Comparison of ENCODE assay signal across 11 mouse cellular contexts in the genomic region with DNA sequence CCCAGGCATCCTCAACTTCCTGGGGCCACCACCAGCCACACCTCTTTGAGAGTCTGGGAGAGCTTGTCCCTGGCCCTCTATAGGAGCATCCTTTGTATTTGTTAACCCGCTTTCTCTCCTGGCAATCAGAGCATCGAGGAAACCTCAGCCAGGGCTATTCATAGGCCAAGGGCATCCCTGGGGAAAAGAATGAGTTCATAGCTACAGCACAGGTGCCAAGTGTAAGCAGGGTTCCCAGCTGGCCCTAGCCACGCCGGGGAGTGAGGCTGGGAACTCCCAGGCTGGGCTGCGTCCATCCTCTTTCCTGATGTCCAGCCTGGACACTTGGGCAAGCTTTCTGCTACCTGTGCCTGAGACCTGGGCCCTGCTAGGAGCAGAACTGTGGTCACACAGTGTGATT.
DNase-seq lines count a peak whose midpoint lies in the region; ATAC-seq lines count a peak whose summit lies in the region.
"Had no signal": no experiment of that assay in that cellular context is flagged by ENCODE, and none has a peak within 500 bp of the region (broad histone marks: within the 10 kb centered on the region; RNA-seq: fewer than 3 reads in every experiment).

No protein-coding gene starts in this region.

- no peaks in the 10 kb centered on the region for H3K9me3 ChIP-seq in heart, embryonic 11.5 days (replicated peaks; ENCODE audit: control insufficient read depth, low read length)
- H3K9me3 ChIP-seq: forebrain, embryonic 13.5 days; lung, embryonic 15.5 days had no signal

- no peak overlapping the region for H3K4me3 ChIP-seq in heart, embryonic 11.5 days (ENCODE audit: low read depth, low read length)
- H3K4me3 ChIP-seq: forebrain, embryonic 13.5 days; lung, embryonic 15.5 days had no signal

- WGBS in heart, embryonic 11.5 days (ENCODE audit: insufficient replicate concordance) = 73% methylated on average over 5 of the region's 5 CpGs

- H3K27ac ChIP-seq in heart, embryonic 11.5 days (ENCODE audit: low read depth, low read length) = no peak overlapping the region
- H3K27ac ChIP-seq: forebrain, embryonic 13.5 days; lung, embryonic 15.5 days had no signal

- H3K4me2 ChIP-seq in heart, embryonic 11.5 days = no peak overlapping the region
- H3K4me2 ChIP-seq: forebrain, embryonic 13.5 days; lung, embryonic 15.5 days had no signal

- no peak overlapping the region for H3K9ac ChIP-seq in heart, embryonic 11.5 days (ENCODE audit: low read depth, low read length)
- H3K9ac ChIP-seq: forebrain, embryonic 13.5 days; lung, embryonic 15.5 days had no signal

- H3K36me3 ChIP-seq in heart, embryonic 11.5 days (ENCODE audit: control insufficient read depth, insufficient read depth, low read length) = no peaks in the 10 kb centered on the region
- H3K36me3 ChIP-seq: lung, embryonic 15.5 days had no signal

- ATAC-seq in heart, embryonic 11.5 days (replicated peaks; ENCODE audit: insufficient number of reproducible peaks, low FRiP score, low TSS enrichment) = no peak
- ATAC-seq: forebrain, embryonic 13.5 days had no signal

- DNase-seq in heart, adult 18-20 months = peak; percentile 51 to 61
- DNase-seq in 3T3-L1 (ENCODE audit: low read depth, low spot score) = peak; percentile 25
- DNase-seq in cerebellum, adult 11-12 months = peak; percentile 87
- peak; percentile 40 for DNase-seq in gastrocnemius, postnatal 25 days
- no peak for DNase-seq in right cerebral cortex, postnatal 4 days
- no peak for DNase-seq in left cerebral cortex, postnatal 14 days (ENCODE audit: low spot score in 2 of 2)
- DNase-seq in frontal cortex, postnatal 10 days (ENCODE audit: low spot score in 2 of 2) = no peak
- DNase-seq: right cerebral cortex, postnatal 25 days had no signal

- intact Hi-C loops in left cerebral cortex, postnatal 14 days (cut with DNase I) = no loop called here

- 0 out of 2 replicates have a peak, but pooled peaks cover 5% of the 10 kb centered on the region for H3K27me3 ChIP-seq in heart, embryonic 11.5 days (ENCODE audit: control insufficient read depth, insufficient read depth, low read length)
- H3K27me3 ChIP-seq: forebrain, embryonic 13.5 days; lung, embryonic 15.5 days had no signal

- no peaks in the 10 kb centered on the region for H3K4me1 ChIP-seq in heart, embryonic 11.5 days (ENCODE audit: control insufficient read depth, insufficient read depth, low read length)
- H3K4me1 ChIP-seq: lung, embryonic 15.5 days had no signal

Comparison
In these comparisons a context has a peak if more than half of its experiments do, and no peak if none do; other contexts are left out.
1. DNase-seq: peak in heart, adult 18-20 months (2 of 2), 3T3-L1 (single experiment), cerebellum, adult 11-12 months (single experiment) and gastrocnemius, postnatal 25 days (single experiment); none in right cerebral cortex, postnatal 4 days (single experiment), left cerebral cortex, postnatal 14 days (0 of 2) and frontal cortex, postnatal 10 days (0 of 2).